Mouse (Mus musculus) common myeloid progenitor, adult 5-6 weeks (primary cell): Measurements from ENCODE around the gene Tceal7. TPM values are rescaled to one million over a fixed set of nuclear protein-coding genes. Genes with fewer than 3 reads are reported as not detected.

Source experiments
- ATAC-seq: replicated peaks from 2 replicates; pipeline ENCODE4 v1.8.0; 2016; ENCODE audit warnings: low read depth, mild to moderate bottlenecking, moderate TSS enrichment, inconsistent platforms; ENCODE audit not compliant: poor library complexity, severe bottlenecking
- total RNA-seq: library from RNA; stranded (forward); fragments of 200-1000, 187-1606 nt; gene quantifications from 2 replicates; pipeline ENCODE4 v1.2.3, GENCODE M21; 2017

Tceal7 gene
- total RNA-seq, 1 experiment from 2014 or later: not detected

- ATAC-seq: peak; percentile 100
These were observed 30.1 kb downstream of the Tceal7 start, which contains the start of gene Tceal9 for GRCm38 (mm10) chrX:136244574-136245229. TSS of gene Tceal9 (plus strand) at chrX:136245079.

GRCm38 (mm10) chrX:136245521-136246071, 31.0 kb downstream of the Tceal7 start:
- ATAC-seq: no peak

- ATAC-seq: no peak
These were observed 34.2 kb downstream of the Tceal7 start for GRCm38 (mm10) chrX:136248811-136249210.

- ATAC-seq: no peak
These were observed 35.1 kb downstream of the Tceal7 start for GRCm38 (mm10) chrX:136249671-136250070.

GRCm38 (mm10) chrX:136252023-136252729, 37.6 kb downstream of the Tceal7 start:
- peak; percentile 58; the same call in 1 of the 2 replicates for ATAC-seq

GRCm38 (mm10) chrX:136267720-136268119, 53.1 kb downstream of the Tceal7 start:
- no peak for ATAC-seq

- peak; percentile 39; the same call in 1 of the 2 replicates for ATAC-seq
These were observed 53.6 kb downstream of the Tceal7 start for GRCm38 (mm10) chrX:136268173-136268572.

GRCm38 (mm10) chrX:136269743-136270392, 55.3 kb downstream of the Tceal7 start, which contains the start of gene Bex3:
TSS of gene Bex3 (plus strand) at chrX:136270253.
- ATAC-seq: peak; percentile 96

- 0 out of 2 replicates have a peak, but pooled peaks have one; percentile 12 for ATAC-seq
These were observed 56.0 kb downstream of the Tceal7 start for GRCm38 (mm10) chrX:136270393-136271111.

- ATAC-seq: no peak
These were observed 60.0 kb downstream of the Tceal7 start for GRCm38 (mm10) chrX:136274542-136274941.

GRCm38 (mm10) chrX:136275386-136275785, 60.8 kb downstream of the Tceal7 start:
- no peak for ATAC-seq

Other genes starting within 250 kb of the Tceal7 start
- 3.2 TPM in 1 of 2 replicates, not detected in the other for gene Arxes2, start 221.0 kb upstream of the Tceal7 start, total RNA-seq
- 2.3 TPM in 1 of 2 replicates, not detected in the other for gene Arxes1, start 181.4 kb upstream of the Tceal7 start, total RNA-seq
- gene Bex2, start 146.5 kb upstream of the Tceal7 start, total RNA-seq: not detected in 2 replicates
- gene Nxf3, start 129.5 kb upstream of the Tceal7 start, total RNA-seq: not detected in 2 replicates
- 25.8 and 39.1 TPM in 2 replicates for gene Bex4, start 75.8 kb upstream of the Tceal7 start, total RNA-seq
- gene Tceal8, start 42.4 kb upstream of the Tceal7 start, total RNA-seq: 83.7 and 101 TPM in 2 replicates
- gene Tceal5, start 10.9 kb upstream of the Tceal7 start, total RNA-seq: 0.97 TPM in 1 of 2 replicates, not detected in the other
- gene Bex1, start 734 bp downstream of the Tceal7 start, total RNA-seq: 10.5 and 12.3 TPM in 2 replicates
- gene Tceal9, start 30.3 kb downstream of the Tceal7 start, total RNA-seq: 264 and 277 TPM in 2 replicates
- 127 and 175 TPM in 2 replicates for gene Bex3, start 55.5 kb downstream of the Tceal7 start, total RNA-seq